Mouse (Mus musculus) fibroblast of lung, adult 2 months (primary cell): ENCODE measurements around the gene Brd2.
A peak's percentile ranks its signal among the peaks of the same experiment; 100 is the strongest.
"Not testable (repeated sequence)": the region's sequence is repeated elsewhere in the genome, so short reads cannot be mapped to it uniquely, and the experiment has no call there.

Experiments used
- DNase-seq: peaks from one replicate; pipeline ENCODE4 v3.0.0-alpha.2; 2011; ENCODE audit warnings: low read depth

Gene Brd2

GRCm38 (mm10) chr17:34122188-34122984, at the start of gene Brd2:
TSS of gene Brd2 (minus strand) at chr17:34122634.
- peak; percentile 90 for DNase-seq

GRCm38 (mm10) chr17:34170877-34171498, 48.6 kb upstream of the Brd2 start:
- peak; percentile 47 for DNase-seq

GRCm38 (mm10) chr17:34170487-34170876, 48.0 kb upstream of the Brd2 start:
- no peak for DNase-seq

- peak; percentile 19 for DNase-seq
Observed at GRCm38 (mm10) chr17:34169279-34169678, 46.8 kb upstream of the Brd2 start.

- DNase-seq, result no peak
Observed at GRCm38 (mm10) chr17:34165033-34165730, 42.7 kb upstream of the Brd2 start.

GRCm38 (mm10) chr17:34164202-34164895, 41.9 kb upstream of the Brd2 start:
- no peak for DNase-seq

- no peak for DNase-seq
Observed at GRCm38 (mm10) chr17:34155534-34155933, 33.1 kb upstream of the Brd2 start.

GRCm38 (mm10) chr17:34152923-34153322, 30.5 kb upstream of the Brd2 start, which contains the start of gene H2-DMb1:
TSS of gene H2-DMb1 (plus strand) at chr17:34153072.
- DNase-seq, result peak; percentile 92

- no peak for DNase-seq
Observed at GRCm38 (mm10) chr17:34144960-34145371, 22.5 kb upstream of the Brd2 start.

GRCm38 (mm10) chr17:34144221-34144620, 21.8 kb upstream of the Brd2 start:
- not testable (repeated sequence) for DNase-seq

GRCm38 (mm10) chr17:34143461-34143860, 21.0 kb upstream of the Brd2 start:
- DNase-seq, result no peak

GRCm38 (mm10) chr17:34143033-34143432, 20.6 kb upstream of the Brd2 start, which contains the start of gene H2-DMb2:
TSS of gene H2-DMb2 (plus strand) at chr17:34143307.
- no peak for DNase-seq

- no peak for DNase-seq
Observed at GRCm38 (mm10) chr17:34142456-34143010, 20.1 kb upstream of the Brd2 start.

GRCm38 (mm10) chr17:34141448-34141847, 19.0 kb upstream of the Brd2 start:
- DNase-seq, result no peak

GRCm38 (mm10) chr17:34140240-34140639, 17.8 kb upstream of the Brd2 start:
- no peak for DNase-seq

GRCm38 (mm10) chr17:34139416-34139815, 17.0 kb upstream of the Brd2 start:
- no peak for DNase-seq

- no peak for DNase-seq
Observed at GRCm38 (mm10) chr17:34138655-34139054, 16.2 kb upstream of the Brd2 start.

- no peak for DNase-seq
Observed at GRCm38 (mm10) chr17:34137601-34138000, 15.2 kb upstream of the Brd2 start.

- DNase-seq, result peak; percentile 100
Observed at GRCm38 (mm10) chr17:34135297-34136224, 13.1 kb upstream of the Brd2 start.

- no peak for DNase-seq
Observed at GRCm38 (mm10) chr17:34134451-34134850, 12.0 kb upstream of the Brd2 start.

- no peak for DNase-seq
Observed at GRCm38 (mm10) chr17:34133289-34133688, 10.9 kb upstream of the Brd2 start.
